Mouse (Mus musculus): Measurements from ENCODE around the gene Pgam2.

Pgam2 gene

GRCm38 (mm10) chr11:5795290-5795689, 8.2 kb downstream of the Pgam2 start:
- TF ChIP-seq GATA4 (IDR thresholded peaks at IDR 0.05; ENCODE audit: insufficient replicate concordance, low read length) = no peak

GRCm38 (mm10) chr11:5790431-5790830, 13.1 kb downstream of the Pgam2 start:
- TF ChIP-seq GATA4 (IDR thresholded peaks at IDR 0.05; ENCODE audit: insufficient replicate concordance, low read length) = no peak

GRCm38 (mm10) chr11:5789754-5790333, 13.7 kb downstream of the Pgam2 start:
- TF ChIP-seq GATA4 (IDR thresholded peaks at IDR 0.05; ENCODE audit: insufficient replicate concordance, low read length) = no peak

GRCm38 (mm10) chr11:5789071-5789753, 14.3 kb downstream of the Pgam2 start:
- no peak for TF ChIP-seq GATA4 (IDR thresholded peaks at IDR 0.05; ENCODE audit: insufficient replicate concordance, low read length)

GRCm38 (mm10) chr11:5788056-5789014, 15.2 kb downstream of the Pgam2 start, which contains the start of gene Dbnl:
Gene Dbnl, plus strand, starts transcription at chr11:5788488.
- TF ChIP-seq GATA4 (IDR thresholded peaks at IDR 0.05; ENCODE audit: insufficient replicate concordance, low read length) = peak; percentile 37; the same call in 1 of the 2 replicates

- TF ChIP-seq GATA4 (IDR thresholded peaks at IDR 0.05; ENCODE audit: insufficient replicate concordance, low read length) = no peak
Observed at GRCm38 (mm10) chr11:5787671-5788055, 15.9 kb downstream of the Pgam2 start.

GRCm38 (mm10) chr11:5785732-5786131, 17.8 kb downstream of the Pgam2 start:
- no peak for TF ChIP-seq GATA4 (IDR thresholded peaks at IDR 0.05; ENCODE audit: insufficient replicate concordance, low read length)

GRCm38 (mm10) chr11:5782199-5782944, 21.2 kb downstream of the Pgam2 start:
- TF ChIP-seq GATA4 (IDR thresholded peaks at IDR 0.05; ENCODE audit: insufficient replicate concordance, low read length) = no peak

GRCm38 (mm10) chr11:5780035-5780499, 23.5 kb downstream of the Pgam2 start:
- TF ChIP-seq GATA4 (IDR thresholded peaks at IDR 0.05; ENCODE audit: insufficient replicate concordance, low read length) = no peak

GRCm38 (mm10) chr11:5778481-5778880, 25.1 kb downstream of the Pgam2 start:
- no peak for TF ChIP-seq GATA4 (IDR thresholded peaks at IDR 0.05; ENCODE audit: insufficient replicate concordance, low read length)

GRCm38 (mm10) chr11:5766019-5766418, 37.5 kb downstream of the Pgam2 start:
- no peak for TF ChIP-seq GATA4 (IDR thresholded peaks at IDR 0.05; ENCODE audit: insufficient replicate concordance, low read length)

- no peak for TF ChIP-seq GATA4 (IDR thresholded peaks at IDR 0.05; ENCODE audit: insufficient replicate concordance, low read length)
Observed at GRCm38 (mm10) chr11:5762633-5762982, 40.9 kb downstream of the Pgam2 start.

GRCm38 (mm10) chr11:5761820-5762632, 41.5 kb downstream of the Pgam2 start, which contains the start of gene Urgcp:
Gene Urgcp, minus strand, starts transcription at chr11:5762376.
- no peak for TF ChIP-seq GATA4 (IDR thresholded peaks at IDR 0.05; ENCODE audit: insufficient replicate concordance, low read length)

GRCm38 (mm10) chr11:5753755-5754154, 49.8 kb downstream of the Pgam2 start:
- no peak for TF ChIP-seq GATA4 (IDR thresholded peaks at IDR 0.05; ENCODE audit: insufficient replicate concordance, low read length)

All from liver, adult (tissue).